Mouse (Mus musculus) adrenal gland, adult 2 months (tissue): ENCODE data around the gene Bpifb2. TPM values are rescaled to one million over a fixed set of nuclear protein-coding genes. Genes with fewer than 3 reads are reported as not detected.

Source experiments
- DNase-seq: peaks from one replicate; pipeline ENCODE4 v3.0.0; 2021
- polyA plus RNA-seq: library from polyadenylated mRNA; depleted of rRNA; stranded (reverse); fragments of >200 nt; gene quantifications from 2 replicates; pipeline ENCODE4 v1.2.3, GENCODE M21; 2012; rRNA removed
- total RNA-seq, 2 experiments: library from RNA; stranded (reverse); gene quantifications; 2 replicates each; pipeline ENCODE4 v1.2.3; 2021

Bpifb2 gene
- total and polyA plus RNA-seq, 3 experiments: 0.17 TPM; not detected in 2

DNA sequence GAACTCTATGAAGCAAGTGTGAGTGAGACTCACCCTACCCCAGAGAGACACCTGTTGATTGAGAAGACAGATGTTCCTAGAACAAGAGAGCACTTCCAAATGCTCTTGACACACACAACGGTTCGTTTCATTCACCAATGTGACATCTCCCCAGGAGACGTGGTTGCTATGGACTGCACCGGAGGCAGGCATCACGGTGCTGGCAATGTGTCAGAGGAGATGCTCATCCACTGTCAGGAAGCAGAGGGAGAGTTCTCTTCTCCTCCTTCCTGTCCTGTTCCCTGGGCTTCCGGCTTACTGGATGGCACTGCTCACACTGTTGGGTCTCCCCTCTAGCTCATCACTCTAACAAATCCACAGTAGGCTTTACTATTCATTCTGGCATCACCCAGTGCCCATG is 58.5 kb downstream of the Bpifb2 start:
- no peak for DNase-seq

DNA sequence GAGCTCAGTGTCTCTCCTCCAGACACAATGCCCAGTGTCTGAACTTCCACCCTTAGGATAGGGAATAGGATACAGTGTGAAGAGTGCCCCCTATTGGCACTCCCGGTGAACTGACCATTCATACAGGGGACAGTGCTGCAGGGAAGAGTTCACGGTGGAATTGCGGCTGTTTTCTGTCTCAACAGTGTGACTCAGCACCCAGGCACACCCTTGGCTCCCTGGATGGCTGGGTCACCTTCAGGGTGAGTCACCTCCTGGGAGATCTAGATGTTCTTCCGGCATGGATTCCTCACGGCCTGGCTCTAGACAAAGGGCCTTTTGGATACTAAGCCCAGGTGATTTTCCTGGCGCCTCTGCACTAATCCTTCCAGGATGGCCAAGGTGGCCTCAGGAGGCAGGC is 60.5 kb downstream of the Bpifb2 start:
- peak; percentile 74 for DNase-seq

DNA sequence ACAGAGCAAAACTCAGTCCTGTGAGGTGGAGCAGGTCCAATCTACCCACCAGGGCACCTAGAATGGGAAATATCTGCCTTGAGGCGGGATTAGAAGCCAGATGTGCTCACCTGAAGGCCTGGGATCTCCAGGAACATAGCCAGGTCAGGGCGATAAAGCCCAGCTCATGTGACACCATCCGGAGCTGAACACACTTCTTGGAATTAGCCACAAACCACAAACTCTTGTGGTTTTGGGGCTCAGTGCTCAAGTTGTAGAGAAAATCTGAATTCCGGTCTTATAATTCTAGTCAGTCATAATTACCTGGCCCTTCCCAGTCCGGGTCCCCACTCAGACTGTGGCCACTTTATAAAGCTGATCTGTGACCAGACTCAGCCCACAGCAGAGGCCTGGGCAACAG is 63.0 kb downstream of the Bpifb2 start, which contains the start of gene Bpifb4:
Gene Bpifb4 (plus strand): TSS at position 370 of the 400 bp plus-strand sequence.
- no peak for DNase-seq

DNA sequence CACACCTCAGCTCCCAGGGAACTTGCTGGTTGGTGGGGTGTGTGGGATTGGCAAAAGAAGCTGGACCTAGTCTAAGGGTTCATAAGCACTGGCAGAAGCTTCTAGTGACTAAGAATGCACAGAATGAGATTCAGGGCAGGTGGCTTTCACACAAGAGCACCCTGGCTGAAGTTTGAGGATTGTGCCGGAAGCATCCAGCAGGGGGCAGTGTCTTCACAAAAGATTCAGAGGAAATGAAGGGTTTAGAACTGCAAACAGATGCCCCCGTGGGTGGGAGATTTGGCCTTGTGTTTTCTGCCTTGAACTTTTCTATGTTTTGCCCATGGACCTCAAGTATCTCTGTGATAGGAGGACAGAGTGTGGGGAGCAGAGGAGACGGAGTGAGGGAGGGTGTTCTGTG is 68.7 kb downstream of the Bpifb2 start:
- peak; percentile 49 for DNase-seq

DNA sequence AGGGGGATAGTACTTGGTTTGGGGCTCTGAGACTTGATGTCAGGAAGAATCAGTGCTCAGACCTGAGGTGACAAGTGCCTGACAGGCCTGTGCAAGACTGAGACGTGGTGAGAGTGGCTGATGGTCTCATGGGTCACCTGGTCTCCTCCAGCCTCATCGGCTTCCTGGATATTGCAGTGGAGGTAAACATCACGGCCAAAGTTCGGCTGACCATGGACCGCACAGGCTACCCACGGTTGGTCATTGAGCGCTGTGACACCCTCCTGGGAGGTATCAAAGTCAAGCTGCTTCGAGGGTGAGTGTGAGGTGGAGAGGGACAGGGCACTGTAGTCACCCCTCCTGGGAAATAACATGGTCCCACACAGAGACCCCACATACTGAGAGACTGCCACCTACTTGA is 69.7 kb downstream of the Bpifb2 start:
- no peak for DNase-seq

Other genes starting within 250 kb of the Bpifb2 start
- 10 to 100 TPM; 32.3 to 37.0 TPM for gene Commd7, start 242.3 kb upstream of the Bpifb2 start, total RNA-seq
- 21.9 and 28.9 TPM in 2 replicates for gene Commd7, start 242.3 kb upstream of the Bpifb2 start, polyA plus RNA-seq
- 1 to 10 TPM; 1.4 to 1.9 TPM for gene Dnmt3b, start 225.6 kb upstream of the Bpifb2 start, total RNA-seq
- 1.2 and 1.7 TPM in 2 replicates for gene Dnmt3b, start 225.6 kb upstream of the Bpifb2 start, polyA plus RNA-seq
- gene Dnmt3c, start 178.4 kb upstream of the Bpifb2 start, total RNA-seq: not detected
- 0.06 TPM in 1 of 2 replicates, not detected in the other for gene Dnmt3c, start 178.4 kb upstream of the Bpifb2 start, polyA plus RNA-seq
- 100 to 1,000 TPM in 1 of 2 experiments, 10 to 100 TPM in 1; 92.7 to 100 TPM for gene Mapre1, start 133.8 kb upstream of the Bpifb2 start, total RNA-seq
- 2.4 and 3.0 TPM in 2 replicates for gene Mapre1, start 133.8 kb upstream of the Bpifb2 start, polyA plus RNA-seq
- gene Efcab8, start 95.1 kb upstream of the Bpifb2 start, total RNA-seq: under 1 TPM in 1 of 2 experiments, not detected in 1; 0.20 TPM
- gene Efcab8, start 95.1 kb upstream of the Bpifb2 start, polyA plus RNA-seq: 0.46 and 1.6 TPM in 2 replicates
- gene Sun5, start 4.0 kb upstream of the Bpifb2 start, total RNA-seq: not detected
- gene Sun5, start 4.0 kb upstream of the Bpifb2 start, polyA plus RNA-seq: not detected in 2 replicates
- 1 to 10 TPM in 1 of 2 experiments, under 1 TPM in 1; 0.55 to 6.3 TPM for gene Bpifb6, start 25.3 kb downstream of the Bpifb2 start, total RNA-seq
- 0.06 TPM in 1 of 2 replicates, not detected in the other for gene Bpifb6, start 25.3 kb downstream of the Bpifb2 start, polyA plus RNA-seq
- gene Bpifb3, start 43.2 kb downstream of the Bpifb2 start, total RNA-seq: not detected
- gene Bpifb3, start 43.2 kb downstream of the Bpifb2 start, polyA plus RNA-seq: not detected in 2 replicates
- gene Bpifb4, start 63.2 kb downstream of the Bpifb2 start, total RNA-seq: not detected
- 0.07 TPM in 1 of 2 replicates, not detected in the other for gene Bpifb4, start 63.2 kb downstream of the Bpifb2 start, polyA plus RNA-seq
- not detected for gene Bpifa6, start 99.9 kb downstream of the Bpifb2 start, total RNA-seq
- not detected in 2 replicates for gene Bpifa6, start 99.9 kb downstream of the Bpifb2 start, polyA plus RNA-seq
- gene Bpifa2, start 133.2 kb downstream of the Bpifb2 start, total RNA-seq: under 1 TPM; 0.49 to 0.55 TPM
- gene Bpifa2, start 133.2 kb downstream of the Bpifb2 start, polyA plus RNA-seq: not detected in 2 replicates